Mouse (Mus musculus) testis, adult 2 months (tissue): ENCODE data around the gene Slc25a16.

Experiments used
- CTCF ChIP-seq: fragments of 200-500 bp; IDR thresholded peaks from 2 replicates; pipeline ENCODE4 v1.5.1; 2012; ENCODE audit warnings: low read depth, mild to moderate bottlenecking, inconsistent platforms, low read length, moderate library complexity; ENCODE audit not compliant: control insufficient read depth, insufficient read depth, insufficient replicate concordance
- POLR2A ChIP-seq: fragments of 200-500 bp; IDR thresholded peaks from 2 replicates; pipeline ENCODE4 v1.6.1; 2012; ENCODE audit warnings: low read depth, mild to moderate bottlenecking, inconsistent platforms, low read length, moderate library complexity; ENCODE audit not compliant: control insufficient read depth

DNA sequence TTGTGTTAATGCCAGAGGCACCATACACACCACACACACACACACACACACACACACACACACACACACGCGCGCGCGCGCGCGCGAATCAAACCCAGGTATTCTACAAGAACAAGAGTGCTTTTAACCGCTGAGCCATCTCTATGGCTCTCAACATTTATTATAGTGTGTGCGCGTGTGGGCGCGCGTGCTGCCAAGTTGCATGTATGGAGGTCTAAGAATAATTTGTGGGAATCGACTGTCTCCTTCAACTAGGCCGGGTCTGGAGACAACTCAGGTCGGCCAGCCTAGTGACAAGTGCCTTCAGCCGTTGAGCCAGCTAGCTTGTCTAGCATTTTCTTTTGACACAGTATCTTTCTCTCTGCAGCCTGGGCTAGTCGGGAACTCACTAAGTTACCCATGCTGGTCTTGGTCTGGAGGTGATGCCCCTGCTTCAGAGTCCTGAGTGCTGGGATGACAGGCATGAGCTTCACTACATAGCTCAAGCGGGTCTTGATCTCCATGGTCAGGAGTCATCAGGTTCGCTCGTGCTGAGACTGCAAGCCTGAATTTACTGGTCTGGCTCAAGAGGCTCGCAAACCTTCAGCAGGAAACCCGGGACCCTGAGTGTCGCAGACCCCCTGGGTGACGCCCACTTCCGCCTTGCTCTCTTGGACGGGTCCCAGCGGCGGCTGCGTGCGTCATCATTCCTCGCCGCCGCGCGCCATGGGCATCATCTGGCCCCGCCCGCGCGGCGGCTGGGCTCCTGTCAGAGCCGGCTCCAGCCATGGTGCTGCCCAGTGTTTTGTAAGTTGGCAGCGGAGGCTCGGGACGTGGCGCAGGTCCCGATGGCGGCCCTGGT, at the start of gene Slc25a16:
- TF ChIP-seq POLR2A (peak; percentile 72), CTCF (no peak)
